Mouse (Mus musculus): ENCODE data around the gene Bola3. TPM values are rescaled to one million over a fixed set of nuclear protein-coding genes. Genes with fewer than 3 reads are reported as not detected.

Gene Bola3
- total and polyA plus RNA-seq, 2 experiments from 2014 or later, result 7.7 to 50.2 TPM

- no peak for DNase-seq
- H3K9me3 ChIP-seq (ENCODE audit: low read length), result no peaks in the 10 kb centered on the region
- H3K27me3 ChIP-seq (ENCODE audit: insufficient read depth, low read length), result no peaks in the 10 kb centered on the region
- H3K4me2 ChIP-seq (ENCODE audit: low read depth), result no peak overlapping the region
- ATAC-seq, result no peak
- no peak overlapping the region for H3K4me3 ChIP-seq (ENCODE audit: low read depth, low read length)
- no peak overlapping the region for H3K9ac ChIP-seq
- H3K36me3 ChIP-seq (ENCODE audit: insufficient read depth), result peaks cover 24% of the 10 kb centered on the region
- TF ChIP-seq CTCF (IDR thresholded peaks at IDR 0.05; ENCODE audit: low read depth), result no peak
- 0 out of 2 replicates have a peak, but pooled peaks cover 4% of the 10 kb centered on the region for H3K4me1 ChIP-seq (ENCODE audit: insufficient read depth)
- 94% methylated on average over 8 of the region's 8 CpGs for WGBS
- H3K27ac ChIP-seq (ENCODE audit: low read depth, low read length), result no peak overlapping the region
Observed at GRCm38 (mm10) chr6:83312514-83312913, 36.4 kb upstream of the Bola3 start.

- no peak overlapping the region for H3K4me3 ChIP-seq (ENCODE audit: low read depth, low read length)
- no peak overlapping the region for H3K27ac ChIP-seq (ENCODE audit: low read depth, low read length)
- H3K9ac ChIP-seq, result no peak overlapping the region
- no peak for TF ChIP-seq CTCF (IDR thresholded peaks at IDR 0.05; ENCODE audit: low read depth)
- ATAC-seq (no peak), DNase-seq (no peak)
- H3K36me3 ChIP-seq (ENCODE audit: insufficient read depth), result peaks cover 10% of the 10 kb centered on the region; the same call in 1 of the 2 replicates
- no peaks in the 10 kb centered on the region for H3K27me3 ChIP-seq (ENCODE audit: insufficient read depth, low read length)
- H3K4me2 ChIP-seq (ENCODE audit: low read depth), result no peak overlapping the region
- H3K9me3 ChIP-seq (ENCODE audit: low read length), result no peaks in the 10 kb centered on the region
- H3K4me1 ChIP-seq (ENCODE audit: insufficient read depth), result 0 out of 2 replicates have a peak, but pooled peaks cover 4% of the 10 kb centered on the region
Observed at GRCm38 (mm10) chr6:83315293-83315692, 33.7 kb upstream of the Bola3 start.

GRCm38 (mm10) chr6:83316022-83316421, 32.9 kb upstream of the Bola3 start:
- H3K27me3 ChIP-seq (ENCODE audit: insufficient read depth, low read length), result no peaks in the 10 kb centered on the region
- peak; percentile 10 for DNase-seq
- H3K9ac ChIP-seq, result 0 out of 2 replicates have a peak overlapping the region, but pooled peaks have one; percentile 18
- no peak for ATAC-seq
- peaks cover 5% of the 10 kb centered on the region; the same call in 1 of the 2 replicates for H3K36me3 ChIP-seq (ENCODE audit: insufficient read depth)
- H3K9me3 ChIP-seq (ENCODE audit: low read length), result no peaks in the 10 kb centered on the region
- peak overlapping the region; percentile 58 for H3K4me3 ChIP-seq (ENCODE audit: low read depth, low read length)
- peak overlapping the region; percentile 58 for H3K4me2 ChIP-seq (ENCODE audit: low read depth)
- TF ChIP-seq CTCF (IDR thresholded peaks at IDR 0.05; ENCODE audit: low read depth), result no peak
- H3K4me1 ChIP-seq (ENCODE audit: insufficient read depth), result 0 out of 2 replicates have a peak, but pooled peaks cover 4% of the 10 kb centered on the region
- H3K27ac ChIP-seq (ENCODE audit: low read depth, low read length), result no peak overlapping the region
- WGBS, result 7% methylated on average over 10 of the region's 10 CpGs

- Histone ChIP-seq H3K9me3 (ENCODE audit: low read length) (no peaks in the 10 kb centered on the region), H3K27ac (ENCODE audit: low read depth, low read length) (peak overlapping the region; percentile 24), H3K9ac (peak overlapping the region; percentile 70), H3K27me3 (ENCODE audit: insufficient read depth, low read length) (no peaks in the 10 kb centered on the region), H3K36me3 (ENCODE audit: insufficient read depth) (0 out of 2 replicates have a peak, but pooled peaks cover under 1% of the 10 kb centered on the region), H3K4me1 (ENCODE audit: insufficient read depth) (0 out of 2 replicates have a peak, but pooled peaks cover 4% of the 10 kb centered on the region), H3K4me2 (ENCODE audit: low read depth) (peak overlapping the region; percentile 58), H3K4me3 (ENCODE audit: low read depth, low read length) (peak overlapping the region; percentile 58)
- DNase-seq (peak; percentile 95), ATAC-seq (peak; percentile 100)
- TF ChIP-seq CTCF (IDR thresholded peaks at IDR 0.05; ENCODE audit: low read depth), result peak; percentile 79
- WGBS, result under 1% methylated on average over 52 of the region's 52 CpGs
Observed at GRCm38 (mm10) chr6:83317108-83317741, 31.7 kb upstream of the Bola3 start.

- Histone ChIP-seq H3K27ac (ENCODE audit: low read depth, low read length) (no peak overlapping the region), H3K9me3 (ENCODE audit: low read length) (no peaks in the 10 kb centered on the region), H3K4me2 (ENCODE audit: low read depth) (no peak overlapping the region), H3K27me3 (ENCODE audit: insufficient read depth, low read length) (no peaks in the 10 kb centered on the region), H3K4me3 (ENCODE audit: low read depth, low read length) (no peak overlapping the region), H3K36me3 (ENCODE audit: insufficient read depth) (no peaks in the 10 kb centered on the region), H3K9ac (no peak overlapping the region), H3K4me1 (ENCODE audit: insufficient read depth) (peaks cover 3% of the 10 kb centered on the region)
- no peak for TF ChIP-seq CTCF (IDR thresholded peaks at IDR 0.05; ENCODE audit: low read depth)
- DNase-seq (no peak), ATAC-seq (no peak)
- 76% methylated on average over 1 of the region's 1 CpGs for WGBS
Observed at GRCm38 (mm10) chr6:83321927-83322326, 27.0 kb upstream of the Bola3 start.

GRCm38 (mm10) chr6:83322794-83323193, 26.2 kb upstream of the Bola3 start:
- Histone ChIP-seq H3K36me3 (ENCODE audit: insufficient read depth) (no peaks in the 10 kb centered on the region), H3K4me3 (ENCODE audit: low read depth, low read length) (no peak overlapping the region), H3K4me1 (ENCODE audit: insufficient read depth) (peaks cover 8% of the 10 kb centered on the region), H3K27me3 (ENCODE audit: insufficient read depth, low read length) (no peaks in the 10 kb centered on the region), H3K9me3 (ENCODE audit: low read length) (no peaks in the 10 kb centered on the region), H3K27ac (ENCODE audit: low read depth, low read length) (no peak overlapping the region), H3K9ac (no peak overlapping the region), H3K4me2 (ENCODE audit: low read depth) (no peak overlapping the region)
- no peak for DNase-seq
- no peak for TF ChIP-seq CTCF (IDR thresholded peaks at IDR 0.05; ENCODE audit: low read depth)
- ATAC-seq, result no peak
- 59% methylated on average over 2 of the region's 2 CpGs for WGBS

GRCm38 (mm10) chr6:83323652-83324419, 25.1 kb upstream of the Bola3 start:
- Histone ChIP-seq H3K9ac (no peak overlapping the region), H3K27me3 (ENCODE audit: insufficient read depth, low read length) (no peaks in the 10 kb centered on the region), H3K4me3 (ENCODE audit: low read depth, low read length) (no peak overlapping the region), H3K9me3 (ENCODE audit: low read length) (no peaks in the 10 kb centered on the region), H3K27ac (ENCODE audit: low read depth, low read length) (no peak overlapping the region), H3K36me3 (ENCODE audit: insufficient read depth) (no peaks in the 10 kb centered on the region; the same call in 1 of the 2 replicates), H3K4me2 (ENCODE audit: low read depth) (no peak overlapping the region), H3K4me1 (ENCODE audit: insufficient read depth) (peaks cover 8% of the 10 kb centered on the region)
- ATAC-seq (no peak), DNase-seq (no peak)
- 75% methylated on average over 8 of the region's 8 CpGs for WGBS
- TF ChIP-seq CTCF (IDR thresholded peaks at IDR 0.05; ENCODE audit: low read depth), result no peak

Data from forebrain, postnatal 0 days (tissue).